Mouse (Mus musculus) testis, adult 2 months (tissue): ENCODE data around the gene Trmt10a. TPM values are rescaled to one million over a fixed set of nuclear protein-coding genes. Genes with fewer than 3 reads are reported as not detected.
A peak's percentile ranks its signal among the peaks of the same experiment; 100 is the strongest.

ENCODE experiments used
- H3K27ac ChIP-seq: fragments of 200-500 bp; 2 replicates; pipeline ENCODE4 v1.5.1; 2012; ENCODE audit warnings: low read depth, low read length; ENCODE audit not compliant: control insufficient read depth, insufficient read depth
- H3K27me3 ChIP-seq: fragments of 200-500 bp; 2 replicates; pipeline ENCODE4 v1.6.1; 2012; ENCODE audit warnings: mild to moderate bottlenecking, low read length, moderate library complexity; ENCODE audit not compliant: control insufficient read depth, insufficient read depth
- H3K36me3 ChIP-seq: fragments of 200-500 bp; 2 replicates; pipeline ENCODE4 v1.6.1; 2012; ENCODE audit warnings: mild to moderate bottlenecking, low read length; ENCODE audit not compliant: control insufficient read depth, insufficient read depth
- H3K4me1 ChIP-seq: fragments of 200-500 bp; 2 replicates; pipeline ENCODE4 v1.6.1; 2012; ENCODE audit warnings: low read length; ENCODE audit not compliant: control insufficient read depth, insufficient read depth
- H3K4me3 ChIP-seq: fragments of 200-500 bp; 2 replicates; pipeline ENCODE4 v1.5.1; 2012; ENCODE audit warnings: low read depth, mild to moderate bottlenecking, low read length, moderate library complexity, mixed read lengths; ENCODE audit not compliant: control insufficient read depth
- CTCF ChIP-seq: fragments of 200-500 bp; IDR thresholded peaks from 2 replicates; pipeline ENCODE4 v1.5.1; 2012; ENCODE audit warnings: low read depth, mild to moderate bottlenecking, inconsistent platforms, low read length, moderate library complexity; ENCODE audit not compliant: control insufficient read depth, insufficient read depth, insufficient replicate concordance
- POLR2A ChIP-seq: fragments of 200-500 bp; IDR thresholded peaks from 2 replicates; pipeline ENCODE4 v1.6.1; 2012; ENCODE audit warnings: low read depth, mild to moderate bottlenecking, inconsistent platforms, low read length, moderate library complexity; ENCODE audit not compliant: control insufficient read depth
- polyA plus RNA-seq: library from polyadenylated mRNA; depleted of rRNA; stranded (reverse); fragments of >200 nt; gene quantifications from 2 replicates; pipeline ENCODE4 v1.2.3, GENCODE M21; 2012

Trmt10a gene
- polyA plus RNA-seq, 1 experiment = 37.1 TPM

DNA sequence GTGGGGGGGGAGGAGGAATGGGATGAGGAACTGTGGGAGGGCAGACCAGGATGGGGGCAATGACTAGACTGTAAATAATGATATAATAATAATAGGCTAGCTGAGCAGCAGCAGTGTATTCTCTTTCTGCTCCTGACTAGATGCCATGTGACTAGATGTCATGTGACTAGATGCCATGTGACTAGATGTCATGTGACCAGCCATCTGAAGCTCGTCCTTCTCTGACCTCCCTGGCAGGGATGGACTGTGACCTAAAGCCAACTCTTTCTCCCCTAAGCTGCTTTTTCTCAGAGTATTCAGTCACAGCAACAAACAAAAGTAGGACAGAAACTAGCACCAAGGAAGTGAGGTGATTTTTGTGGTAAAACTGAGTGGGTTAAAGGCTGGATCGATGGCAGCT is 38.8 kb downstream of the Trmt10a start:
- H3K27ac ChIP-seq = no peak overlapping the region
- TF ChIP-seq POLR2A (no peak), CTCF (no peak)

DNA sequence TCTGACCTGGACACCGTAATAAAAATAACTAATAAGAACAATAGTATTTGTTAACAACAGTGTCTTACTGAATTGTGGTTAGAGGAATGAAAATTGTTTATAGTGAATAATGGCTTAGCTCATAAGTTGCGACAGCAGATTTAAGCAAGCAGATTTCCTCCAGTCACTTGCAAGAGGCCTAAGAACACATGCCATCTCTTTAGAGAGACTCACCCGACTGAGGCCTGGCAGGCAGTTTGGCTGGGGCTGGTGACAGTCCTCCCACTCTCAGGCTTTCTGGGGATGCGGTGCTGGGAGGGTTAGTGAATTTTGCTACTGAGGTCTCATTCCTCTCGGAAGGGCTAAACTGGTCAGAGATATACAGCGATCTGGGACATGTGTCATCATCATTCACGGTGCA is 40.1 kb downstream of the Trmt10a start:
- H3K36me3 ChIP-seq = no peaks in the 10 kb centered on the region
- no peak overlapping the region for H3K4me3 ChIP-seq
- TF ChIP-seq POLR2A = no peak
- TF ChIP-seq CTCF = no peak
- no peaks in the 10 kb centered on the region; the same call in 1 of the 2 replicates for H3K4me1 ChIP-seq
- no peak overlapping the region for H3K27ac ChIP-seq
- H3K27me3 ChIP-seq = no peaks in the 10 kb centered on the region

More for the DNA sequence above, 38.8 kb downstream of the Trmt10a start:
- Histone ChIP-seq H3K4me3 (no peak overlapping the region), H3K4me1 (no peaks in the 10 kb centered on the region; the same call in 1 of the 2 replicates), H3K36me3 (no peaks in the 10 kb centered on the region), H3K27me3 (no peaks in the 10 kb centered on the region)

DNA sequence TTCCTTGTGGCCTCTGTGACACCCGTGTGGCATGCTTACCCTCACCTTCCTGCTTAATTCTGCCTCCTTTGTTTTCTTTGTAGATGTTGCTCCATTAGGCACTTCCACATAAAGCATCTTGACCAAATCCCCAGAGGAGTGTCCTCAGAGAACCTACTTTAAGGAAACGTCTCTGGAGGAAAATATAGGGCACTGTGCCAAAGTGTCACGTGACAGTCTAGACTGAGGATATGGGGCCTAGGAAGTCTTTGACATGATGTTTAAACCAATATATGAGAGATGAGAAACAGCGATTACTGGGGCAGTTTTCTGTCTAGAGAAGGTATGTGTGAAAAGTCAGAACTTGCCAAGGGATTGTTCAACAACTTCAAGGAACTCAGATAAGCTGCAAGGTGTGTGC is 42.0 kb downstream of the Trmt10a start:
- no peaks in the 10 kb centered on the region; the same call in 1 of the 2 replicates for H3K4me1 ChIP-seq
- H3K27me3 ChIP-seq = no peaks in the 10 kb centered on the region
- no peak overlapping the region for H3K27ac ChIP-seq
- peak overlapping the region; percentile 90 for H3K4me3 ChIP-seq
- H3K36me3 ChIP-seq = no peaks in the 10 kb centered on the region
- TF ChIP-seq CTCF = no peak
- TF ChIP-seq POLR2A = no peak

DNA sequence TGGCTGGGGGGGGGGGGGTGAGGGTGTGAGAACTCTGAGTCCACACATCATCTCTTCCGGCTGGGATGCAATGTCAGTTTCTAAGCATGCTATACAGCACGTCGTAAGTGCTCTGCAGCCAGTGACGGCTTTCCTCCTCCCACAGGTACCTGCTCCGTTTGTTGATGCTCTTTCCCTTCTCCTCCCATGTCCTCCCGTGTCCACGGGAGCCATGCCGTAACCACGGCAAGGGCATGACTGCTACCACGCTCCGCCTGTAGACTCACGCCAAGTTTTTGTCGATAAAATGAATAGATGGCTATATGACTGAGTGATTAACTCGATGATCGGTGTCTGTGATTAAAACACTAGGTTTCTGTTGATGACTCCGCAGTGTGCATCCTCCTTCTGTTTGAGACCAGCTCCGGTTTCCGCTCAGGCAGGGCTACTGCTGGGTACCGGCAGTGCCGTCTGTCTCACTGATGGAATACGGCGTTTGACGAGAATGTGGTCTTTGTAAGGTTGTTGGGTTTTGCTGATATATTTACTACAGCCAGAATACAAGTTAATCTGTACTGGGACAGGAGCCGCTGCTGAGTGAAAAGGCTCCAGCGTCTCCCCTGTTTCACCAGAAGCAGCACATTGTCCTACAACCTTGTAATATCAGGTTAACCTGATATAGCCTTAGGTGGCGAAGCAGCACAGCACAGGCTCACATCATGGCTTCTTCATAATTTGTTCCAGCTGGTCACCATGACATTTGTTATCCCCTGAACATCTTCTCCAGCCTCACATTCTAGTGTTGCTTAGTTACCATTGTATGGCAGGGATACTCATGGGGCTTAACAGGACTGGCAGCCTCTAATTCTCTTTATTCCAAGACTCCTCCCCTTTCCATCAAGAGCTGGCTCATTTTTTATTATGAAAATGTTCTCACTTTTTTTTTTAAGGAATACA is 43.0 kb downstream of the Trmt10a start:
- H3K36me3 ChIP-seq = no peaks in the 10 kb centered on the region
- no peaks in the 10 kb centered on the region for H3K27me3 ChIP-seq
- no peaks in the 10 kb centered on the region; the same call in 1 of the 2 replicates for H3K4me1 ChIP-seq
- peak overlapping the region; percentile 90 for H3K4me3 ChIP-seq
- TF ChIP-seq CTCF (no peak), POLR2A (no peak)
- no peak overlapping the region for H3K27ac ChIP-seq

DNA sequence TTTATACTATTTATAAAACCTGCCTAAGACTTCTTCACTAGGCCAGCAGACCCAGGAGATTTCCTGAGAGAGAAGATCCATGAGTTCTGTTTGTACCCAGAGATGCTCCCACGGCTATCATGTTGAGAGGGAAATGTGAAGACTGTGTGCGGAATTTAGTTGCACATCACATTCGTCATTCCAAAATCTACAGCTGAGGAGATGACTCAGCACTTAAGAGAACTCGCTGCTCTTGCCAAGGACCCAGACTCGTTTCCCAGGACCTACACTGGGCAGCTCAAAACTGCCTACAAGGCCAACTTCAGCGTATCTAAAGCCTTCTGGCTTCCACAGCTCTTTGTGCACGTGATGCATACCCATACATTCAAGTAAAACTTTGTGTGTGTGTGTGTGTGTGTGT is 49.0 kb downstream of the Trmt10a start:
- TF ChIP-seq CTCF (no peak), POLR2A (no peak)
- Histone ChIP-seq H3K4me1 (peaks cover 3% of the 10 kb centered on the region), H3K36me3 (no peaks in the 10 kb centered on the region), H3K27ac (no peak overlapping the region), H3K27me3 (no peaks in the 10 kb centered on the region), H3K4me3 (peak overlapping the region; percentile 72)

DNA sequence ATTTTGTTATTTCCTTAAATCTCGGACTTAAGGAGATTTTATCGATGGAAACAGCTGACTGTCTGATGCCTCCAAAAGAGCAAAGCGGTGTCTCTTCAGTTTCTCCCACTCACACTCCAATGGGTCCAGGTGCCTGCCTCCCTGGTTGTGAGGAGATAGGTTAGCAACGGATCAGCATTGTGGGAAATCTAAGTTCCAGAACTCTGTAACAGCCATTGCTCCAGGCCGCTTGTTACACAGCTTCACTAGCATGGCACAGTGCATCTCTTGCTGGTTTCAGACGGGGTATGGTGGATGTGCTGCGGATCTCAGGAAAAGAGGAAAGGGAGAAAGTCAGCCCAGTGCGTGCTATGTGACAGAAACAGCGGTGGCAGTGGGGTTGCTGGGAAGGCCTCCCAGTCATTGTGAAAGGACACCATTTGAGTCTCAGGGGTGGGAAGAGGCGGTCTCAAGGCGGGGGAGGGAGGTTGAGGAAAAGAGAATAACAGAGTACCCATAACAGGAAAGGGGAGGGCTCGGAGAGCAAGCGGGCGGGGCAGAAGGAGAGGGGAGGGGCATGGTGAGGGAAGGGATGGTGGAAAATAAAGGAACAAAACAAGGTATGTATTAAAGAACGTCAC is 50.5 kb downstream of the Trmt10a start, which contains the start of gene 4930579F01Rik:
Gene 4930579F01Rik, minus strand, starts transcription at position 143 of the 620 bp plus-strand sequence.
- TF ChIP-seq POLR2A (peak; percentile 54; the same call in 1 of the 2 replicates), CTCF (no peak)
- Histone ChIP-seq H3K27ac (no peak within 1 kb of the TSS), H3K4me3 (peak within 1 kb of the TSS; percentile 61), H3K36me3 (no peaks in the 10 kb centered on the region), H3K4me1 (peaks cover 9% of the 10 kb centered on the region), H3K27me3 (no peaks in the 10 kb centered on the region)

DNA sequence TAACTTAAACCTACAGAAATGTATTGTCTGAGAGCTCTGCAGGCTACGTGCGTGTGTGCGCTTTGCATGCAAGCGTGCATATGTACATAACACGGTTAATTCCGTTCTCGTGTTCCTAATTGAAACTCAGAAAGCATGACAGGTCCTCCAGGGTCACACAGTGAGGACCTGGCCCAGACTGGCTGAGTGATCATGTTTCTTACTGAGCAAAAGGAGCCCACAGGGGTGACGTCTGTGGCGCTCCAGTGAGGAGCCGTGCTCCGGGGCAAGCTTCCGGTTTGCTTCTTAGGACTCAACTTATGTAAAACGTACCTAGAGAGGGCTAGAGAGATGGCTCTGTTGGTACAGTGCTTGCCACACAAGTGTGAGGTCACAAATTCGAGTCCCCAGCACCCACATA is 53.8 kb downstream of the Trmt10a start:
- Histone ChIP-seq H3K27ac (no peak overlapping the region), H3K4me1 (peaks cover 9% of the 10 kb centered on the region), H3K36me3 (no peaks in the 10 kb centered on the region), H3K4me3 (peak overlapping the region; percentile 64), H3K27me3 (no peaks in the 10 kb centered on the region)
- no peak for TF ChIP-seq POLR2A
- TF ChIP-seq CTCF = no peak
